Mouse (Mus musculus) urinary bladder, adult 18-20 months (tissue): ENCODE measurements around the gene Arl13a.
"Not testable (repeated sequence)": the region's sequence is repeated elsewhere in the genome, so short reads cannot be mapped to it uniquely, and the experiment has no call there.

ENCODE experiments used
- DNase-seq, 2 experiments: peaks; one replicate each; pipeline ENCODE4 v3.0.0; 2022; ENCODE audit warnings: low spot score in 2 of 2, mixed read lengths in 2 of 2

The Arl13a gene

GRCm38 (mm10) chrX:134187201-134187600 lies at the start of gene Arl13a:
Gene Arl13a (plus strand): TSS chrX:134187501.
- not testable (repeated sequence) for DNase-seq

DNA sequence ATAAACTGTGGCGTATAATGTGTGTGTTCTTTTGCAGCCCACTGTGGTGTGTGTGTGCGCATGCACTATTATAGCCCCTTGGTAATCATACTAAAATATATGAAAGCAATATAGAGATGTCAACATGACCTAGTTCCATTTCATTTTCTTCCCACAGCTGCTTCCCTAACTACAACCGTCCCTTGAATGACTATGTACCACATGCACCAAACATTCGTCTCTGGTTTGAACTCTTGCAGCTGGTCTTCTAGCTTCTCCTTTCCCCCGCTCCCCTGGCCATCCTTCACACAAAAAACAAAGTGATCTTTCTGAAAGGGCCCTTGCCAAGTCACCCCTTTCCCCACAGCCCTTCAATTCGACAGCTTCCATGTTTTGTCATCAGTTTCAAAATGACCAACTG lies 47.3 kb upstream of the Arl13a start:
- DNase-seq = no peak

- no peak for DNase-seq
Observed at GRCm38 (mm10) chrX:134141551-134141950, 45.8 kb upstream of the Arl13a start.

DNA sequence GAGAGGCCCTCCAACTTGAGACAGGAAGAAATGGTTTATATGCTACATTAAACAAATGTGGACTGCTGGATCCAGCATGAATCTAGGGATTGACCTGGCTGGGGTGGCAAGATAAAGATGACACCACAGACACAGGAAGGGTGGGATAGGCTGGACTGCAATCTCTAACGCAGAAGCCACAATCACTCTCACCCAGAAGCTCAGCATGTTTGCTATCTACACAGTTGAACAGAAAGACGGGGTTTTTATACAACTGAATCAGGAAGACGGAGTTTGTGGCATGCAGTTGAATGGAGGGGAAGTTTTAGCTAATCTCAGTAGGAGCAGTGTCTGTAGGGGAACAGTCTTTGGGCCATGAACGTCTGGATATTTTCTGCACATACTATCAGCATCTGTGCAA lies 45.3 kb upstream of the Arl13a start:
- DNase-seq = no peak

GRCm38 (mm10) chrX:134158151-134158550 lies 29.1 kb upstream of the Arl13a start:
- no peak for DNase-seq

DNA sequence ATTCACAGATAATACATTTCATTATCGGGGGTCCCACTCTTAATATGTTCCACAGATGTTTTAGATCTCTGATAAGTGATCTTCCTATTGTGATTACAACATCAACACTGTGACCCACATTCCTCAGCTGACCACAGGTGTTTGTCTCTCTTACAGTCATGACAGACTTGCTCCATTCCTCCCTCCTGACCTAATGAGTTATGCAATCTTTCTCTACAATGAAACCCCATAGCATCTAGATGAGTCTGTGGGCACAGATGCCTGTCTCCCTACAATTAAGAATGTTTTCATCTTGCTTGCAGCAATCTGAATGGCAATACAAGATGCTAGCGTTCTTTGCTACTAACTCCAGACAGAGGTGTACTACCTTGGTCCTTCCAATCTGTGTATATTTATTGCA lies 26.9 kb upstream of the Arl13a start:
- no peak for DNase-seq

DNA sequence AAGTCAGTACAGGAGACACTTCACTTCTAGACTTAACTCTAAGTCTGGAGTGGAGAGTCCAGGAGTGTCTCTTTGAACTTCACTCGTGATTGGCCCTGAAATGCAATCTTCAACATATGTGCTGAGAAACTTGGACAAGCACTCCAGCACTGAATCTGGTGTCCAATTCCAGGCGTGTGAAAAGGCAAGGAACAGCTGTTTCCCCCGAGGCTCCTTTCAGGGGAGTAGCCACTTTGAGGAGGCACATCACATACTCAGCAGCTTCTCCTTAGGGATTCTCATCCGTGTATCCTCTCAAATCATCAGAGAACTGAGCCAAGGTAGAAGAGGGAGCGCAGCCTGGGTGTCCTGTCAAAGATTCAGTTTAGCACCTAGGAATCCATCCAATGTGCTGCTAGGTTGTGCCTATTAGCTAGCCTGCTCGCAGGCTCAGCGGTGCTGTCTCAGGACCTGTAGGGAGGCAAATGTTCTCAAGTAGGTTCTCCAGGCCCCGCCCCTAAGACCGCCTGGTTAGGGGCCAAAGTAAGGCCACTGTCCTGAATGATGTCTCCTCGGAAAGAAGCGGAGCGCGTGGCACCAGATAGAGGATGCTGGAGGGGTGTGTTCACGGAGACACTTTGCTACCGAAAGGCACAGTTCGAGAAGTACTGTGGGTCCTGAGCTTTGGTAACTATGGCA lies 25.1 kb upstream of the Arl13a start, which contains the start of gene Xkrx:
TSS of gene Xkrx (minus strand) at position 34 of the 678 bp plus-strand sequence.
- peak in 1 of 2 experiments; percentile 19 for DNase-seq

GRCm38 (mm10) chrX:134162826-134163225 lies 24.5 kb upstream of the Arl13a start:
- peak in 1 of 2 experiments; percentile 11 for DNase-seq

GRCm38 (mm10) chrX:134163484-134163883 lies 23.8 kb upstream of the Arl13a start:
- DNase-seq = no peak

DNA sequence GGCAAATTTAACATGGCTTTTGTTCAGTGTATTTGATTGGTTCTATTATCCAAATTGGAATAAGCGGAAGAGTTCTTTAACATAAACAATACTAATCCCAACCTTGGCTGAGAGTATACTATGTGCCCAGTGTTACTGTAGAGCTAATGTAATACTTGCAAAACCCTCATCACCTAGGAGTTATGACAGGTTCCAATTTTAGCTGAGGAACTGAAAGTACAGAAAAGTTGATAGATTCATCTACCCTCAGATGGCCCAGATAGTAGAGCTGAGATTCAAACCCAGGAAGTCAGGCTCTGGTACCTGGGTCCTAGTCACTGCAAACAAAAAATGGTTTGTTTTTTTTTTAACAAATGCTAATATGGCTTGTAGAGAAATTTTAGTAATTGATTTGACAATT lies 16.7 kb upstream of the Arl13a start:
- no peak for DNase-seq

DNA sequence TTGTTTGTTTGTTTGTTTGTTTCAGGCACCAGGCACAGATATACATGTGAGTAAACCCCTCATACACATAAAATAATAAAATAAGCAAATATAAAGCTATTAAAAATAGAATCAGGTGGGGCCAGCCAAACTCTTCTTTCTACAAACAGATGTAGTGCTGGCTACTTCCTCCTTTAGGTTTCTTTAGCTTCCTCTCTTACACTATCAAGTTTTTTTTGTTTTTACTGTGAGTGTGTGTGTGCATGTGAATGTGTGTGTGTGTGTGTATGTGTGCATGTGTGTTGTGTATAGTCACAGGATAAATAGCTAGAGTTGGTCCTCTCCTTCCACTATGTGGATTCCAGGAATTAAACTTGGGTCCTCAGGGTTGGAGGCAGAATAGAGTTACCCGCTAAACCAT lies 12.6 kb upstream of the Arl13a start:
- no peak for DNase-seq

DNA sequence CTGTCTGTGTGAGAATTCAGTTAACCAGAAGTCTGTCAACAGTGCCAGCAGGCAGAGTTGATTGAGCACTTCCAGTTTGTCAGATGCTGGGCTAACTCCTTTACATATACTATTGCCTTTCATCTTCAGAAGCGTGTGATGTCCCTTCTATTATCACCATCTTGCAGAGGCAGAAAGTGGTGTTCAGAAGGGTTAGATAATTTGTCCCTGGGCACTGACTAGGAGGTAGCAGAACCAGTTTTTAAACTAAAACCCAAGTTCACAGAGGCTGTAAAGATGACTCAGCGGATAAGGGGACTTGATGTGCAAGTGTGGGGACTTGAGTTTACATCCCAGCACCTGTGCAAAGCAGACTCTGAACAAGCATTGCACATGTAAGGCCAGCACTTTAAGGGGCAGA lies 21.2 kb downstream of the Arl13a start:
- no peak for DNase-seq

DNA sequence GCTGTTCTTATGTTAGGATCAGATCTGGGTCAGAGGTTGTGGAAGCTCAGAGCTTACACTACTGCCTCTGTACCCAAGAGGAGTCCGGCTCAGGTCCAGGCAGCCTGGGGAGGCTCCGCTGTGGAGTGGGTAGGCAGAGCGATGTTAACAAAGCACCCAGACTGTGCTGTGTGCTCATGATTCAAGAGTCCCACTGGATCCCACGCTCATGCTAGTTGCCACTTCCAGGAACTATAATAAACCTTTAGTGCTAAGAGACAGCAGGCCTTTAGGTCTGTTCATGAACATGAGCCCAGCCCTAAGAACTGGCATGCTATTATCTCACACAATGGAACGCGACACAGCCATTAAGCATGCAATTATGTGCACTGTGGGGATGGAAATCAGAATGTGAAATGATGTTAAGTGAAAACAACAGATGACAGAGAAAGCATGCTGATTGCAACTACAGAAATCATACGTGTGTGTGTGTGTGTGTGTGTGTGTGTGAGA lies 23.9 kb downstream of the Arl13a start:
- DNase-seq = no peak

GRCm38 (mm10) chrX:134218161-134218560 lies 30.9 kb downstream of the Arl13a start:
- DNase-seq = no peak

GRCm38 (mm10) chrX:134220618-134221017 lies 33.3 kb downstream of the Arl13a start:
- DNase-seq = peak in 1 of 2 experiments; percentile 5

DNA sequence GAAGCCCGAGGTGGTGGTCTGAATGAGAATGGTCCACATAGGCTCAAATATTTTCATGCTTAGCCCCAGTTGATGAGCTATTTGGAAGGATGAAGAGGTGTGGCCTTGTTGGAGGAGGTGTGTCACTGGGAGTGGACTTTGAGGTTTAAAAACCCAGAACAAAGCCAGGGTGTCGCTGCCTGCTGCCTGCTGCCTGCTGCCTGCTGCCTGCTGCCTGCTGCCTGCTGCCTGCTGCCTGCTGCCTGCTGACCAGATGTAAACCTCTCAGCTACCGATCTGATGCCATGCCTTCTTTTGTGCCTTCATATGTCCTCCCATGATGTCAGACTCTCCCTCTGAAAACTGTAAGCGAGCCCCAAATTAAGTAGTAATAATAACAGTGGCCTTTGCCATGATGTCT lies 34.6 kb downstream of the Arl13a start, which contains the start of gene Nox1:
TSS of gene Nox1 (minus strand) at position 101 of the 400 bp plus-strand sequence.
- no peak for DNase-seq

- DNase-seq = no peak
Observed at GRCm38 (mm10) chrX:134233048-134233447, 45.7 kb downstream of the Arl13a start.

- DNase-seq = no peak
Observed at GRCm38 (mm10) chrX:134238266-134238665, 51.0 kb downstream of the Arl13a start.

DNA sequence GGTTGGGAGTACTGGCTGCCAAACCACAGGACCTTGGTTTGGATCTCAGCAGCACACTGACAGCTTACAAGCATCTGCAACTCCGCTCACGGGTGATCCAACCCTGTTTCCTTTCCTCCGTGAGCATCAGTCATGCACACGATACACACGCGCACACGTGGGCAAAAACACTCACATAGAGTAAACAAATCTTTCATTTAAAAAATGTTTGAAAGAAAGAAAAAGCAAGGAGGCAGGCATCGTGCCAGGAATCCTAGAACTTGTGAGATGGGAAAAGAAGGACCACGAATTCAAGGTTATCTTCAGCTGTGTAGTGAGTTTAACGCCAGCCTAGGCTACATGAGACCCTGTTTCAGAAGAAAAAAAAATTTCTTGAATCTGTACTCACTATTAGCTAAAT lies 58.6 kb downstream of the Arl13a start:
- no peak for DNase-seq

GRCm38 (mm10) chrX:134248202-134248601 lies 60.9 kb downstream of the Arl13a start:
- no peak for DNase-seq
